Mouse (Mus musculus) G1E (cell line): ENCODE results near the gene Tspan6. TPM values are rescaled to one million over a fixed set of nuclear protein-coding genes. Genes with fewer than 3 reads are reported as not detected.

Source experiments
- ATAC-seq: 2 replicates; pipeline ENCODE4 v1.8.0; 2016; ENCODE audit warnings: mild to moderate bottlenecking; ENCODE audit not compliant: insufficient number of reproducible peaks, poor library complexity, low FRiP score, severe bottlenecking; ENCODE audit errors: extremely low read depth
- DNase-seq: peaks from one replicate; pipeline ENCODE4 v3.0.0; 2012; ENCODE audit warnings: low spot score
- H3K27me3 ChIP-seq: 2 replicates; pipeline ENCODE4 v1.6.1; 2012; ENCODE audit warnings: mild to moderate bottlenecking, low read length, inconsistent platforms; ENCODE audit not compliant: insufficient read depth
- H3K36me3 ChIP-seq: replicated peaks from 2 replicates; pipeline ENCODE3; 2012; ENCODE audit warnings: mild to moderate bottlenecking, inconsistent platforms
- H3K4me1 ChIP-seq: 2 replicates; pipeline ENCODE4 v1.6.1; 2012; ENCODE audit warnings: low read depth, low read length, inconsistent platforms, mixed read lengths; ENCODE audit not compliant: insufficient read depth
- H3K4me3 ChIP-seq: 2 replicates; pipeline ENCODE4 v1.5.1; 2012; ENCODE audit warnings: low read depth, mild to moderate bottlenecking, inconsistent platforms, low read length, moderate library complexity, mixed read lengths
- H3K9me3 ChIP-seq: replicated peaks from 2 replicates; pipeline ENCODE4 v1.6.1; 2012; ENCODE audit warnings: inconsistent platforms
- CTCF ChIP-seq: IDR thresholded peaks from 2 replicates; pipeline ENCODE4 v1.5.1; 2012; ENCODE audit warnings: low read depth, low read length, inconsistent platforms, mixed read lengths
- GATA1 ChIP-seq: IDR thresholded peaks from 2 replicates; pipeline ENCODE4 v1.6.1; 2012; ENCODE audit warnings: borderline replicate concordance, low read length, inconsistent platforms, mixed read lengths
- GATA2 ChIP-seq: IDR thresholded peaks from 2 replicates; pipeline ENCODE4 v1.6.1; 2012; ENCODE audit warnings: low read depth, low read length, inconsistent platforms, borderline replicate concordance
- POLR2AphosphoS5 ChIP-seq: IDR thresholded peaks from 2 replicates; pipeline ENCODE4 v1.6.1; 2012; ENCODE audit warnings: low read depth, low read length, inconsistent platforms; ENCODE audit not compliant: insufficient replicate concordance
- TAL1 ChIP-seq: conservative IDR thresholded peaks from 2 replicates; pipeline ENCODE4 v1.6.1; 2012; ENCODE audit warnings: low read depth, low read length, inconsistent platforms, mixed read lengths
- polyA plus RNA-seq: library from polyadenylated mRNA; stranded (reverse); fragments of >175 nt; gene quantifications from 2 replicates; pipeline ENCODE4 v1.2.3, GENCODE M21; 2012
- total RNA-seq, 2 experiments: library from RNA; stranded (forward) in 1 of 2; stranded (reverse) in 1 of 2; fragments of 200-1000 nt in 1 of 2; fragments of >200 nt in 1 of 2; fragmentation: Nextera tagmentation in 1 of 2; gene quantifications; 2 replicates each; pipeline ENCODE4 v1.2.3; 2014 to 2017

Tspan6 gene
- total RNA-seq (2014; fragmentation: Nextera tagmentation) (not detected in 2 replicates), total RNA-seq (2017) (not detected in 2 replicates), polyA plus RNA-seq (not detected in 2 replicates)

DNA sequence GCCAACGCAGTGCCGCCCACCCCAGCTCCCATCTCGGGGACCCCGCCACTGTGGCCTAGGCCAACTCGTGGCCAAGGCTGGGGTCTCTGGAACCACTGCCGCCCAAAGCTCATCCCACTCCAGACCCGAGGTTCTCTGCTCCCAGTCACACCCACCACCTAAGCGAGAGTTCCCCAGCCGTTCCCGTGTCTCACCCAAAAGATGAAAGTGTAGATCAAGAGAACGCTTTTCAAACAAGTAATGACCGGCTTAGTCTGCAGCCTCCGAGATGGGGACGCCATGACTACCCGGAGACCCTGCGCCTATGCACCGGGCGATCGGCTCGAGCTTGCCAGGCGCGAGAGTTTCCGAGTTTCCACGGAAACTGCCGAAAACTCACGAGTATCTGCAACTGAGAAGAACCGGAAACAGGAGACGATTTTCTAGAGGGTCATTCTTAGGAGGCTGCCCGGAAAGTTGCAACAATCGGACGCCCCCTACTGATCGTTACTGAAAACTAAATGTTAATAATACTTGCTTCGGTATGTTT lies at the start of gene Tspan6:
Tspan6 (minus strand) TSS at position 416 of the 529 bp plus-strand sequence.
- no peak for DNase-seq
- ATAC-seq, result no peak
- H3K36me3 ChIP-seq, result no peaks in the 10 kb centered on the region
- H3K9me3 ChIP-seq, result no peaks in the 10 kb centered on the region
- H3K4me1 ChIP-seq, result no peaks in the 10 kb centered on the region
- TF ChIP-seq TAL1, result no peak
- no peak for TF ChIP-seq POLR2AphosphoS5
- TF ChIP-seq CTCF, result no peak
- no peak for TF ChIP-seq GATA1
- TF ChIP-seq GATA2, result no peak
- H3K4me3 ChIP-seq, result no peak within 1 kb of the TSS
- no peaks in the 10 kb centered on the region for H3K27me3 ChIP-seq

GRCm38 (mm10) chrX:133947427-133947826 lies 49.2 kb upstream of the Tspan6 start:
- DNase-seq (no peak), ATAC-seq (no peak)
- Histone ChIP-seq H3K4me3 (no peak overlapping the region), H3K4me1 (no peaks in the 10 kb centered on the region), H3K36me3 (no peaks in the 10 kb centered on the region), H3K9me3 (no peaks in the 10 kb centered on the region), H3K27me3 (no peaks in the 10 kb centered on the region)
- TF ChIP-seq GATA2 (no peak), POLR2AphosphoS5 (no peak), GATA1 (no peak), CTCF (no peak), TAL1 (no peak)

GRCm38 (mm10) chrX:133939561-133939960 lies 41.3 kb upstream of the Tspan6 start:
- Histone ChIP-seq H3K4me3 (no peak overlapping the region), H3K27me3 (no peaks in the 10 kb centered on the region), H3K9me3 (no peaks in the 10 kb centered on the region), H3K36me3 (no peaks in the 10 kb centered on the region), H3K4me1 (no peaks in the 10 kb centered on the region)
- DNase-seq (no peak), ATAC-seq (no peak)
- TF ChIP-seq TAL1, result no peak
- no peak for TF ChIP-seq GATA2
- no peak for TF ChIP-seq GATA1
- TF ChIP-seq CTCF, result no peak
- no peak for TF ChIP-seq POLR2AphosphoS5

- no peak for ATAC-seq
- TF ChIP-seq TAL1, result no peak
- no peak for TF ChIP-seq GATA2
- no peak for TF ChIP-seq GATA1
- no peak for TF ChIP-seq POLR2AphosphoS5
- no peak for TF ChIP-seq CTCF
- no peak overlapping the region for H3K4me3 ChIP-seq
- H3K9me3 ChIP-seq, result no peaks in the 10 kb centered on the region
- DNase-seq, result no peak
- H3K27me3 ChIP-seq, result no peaks in the 10 kb centered on the region
- H3K4me1 ChIP-seq, result no peaks in the 10 kb centered on the region
- H3K36me3 ChIP-seq, result no peaks in the 10 kb centered on the region
Observed at GRCm38 (mm10) chrX:133936605-133937225, 38.5 kb upstream of the Tspan6 start.

DNA sequence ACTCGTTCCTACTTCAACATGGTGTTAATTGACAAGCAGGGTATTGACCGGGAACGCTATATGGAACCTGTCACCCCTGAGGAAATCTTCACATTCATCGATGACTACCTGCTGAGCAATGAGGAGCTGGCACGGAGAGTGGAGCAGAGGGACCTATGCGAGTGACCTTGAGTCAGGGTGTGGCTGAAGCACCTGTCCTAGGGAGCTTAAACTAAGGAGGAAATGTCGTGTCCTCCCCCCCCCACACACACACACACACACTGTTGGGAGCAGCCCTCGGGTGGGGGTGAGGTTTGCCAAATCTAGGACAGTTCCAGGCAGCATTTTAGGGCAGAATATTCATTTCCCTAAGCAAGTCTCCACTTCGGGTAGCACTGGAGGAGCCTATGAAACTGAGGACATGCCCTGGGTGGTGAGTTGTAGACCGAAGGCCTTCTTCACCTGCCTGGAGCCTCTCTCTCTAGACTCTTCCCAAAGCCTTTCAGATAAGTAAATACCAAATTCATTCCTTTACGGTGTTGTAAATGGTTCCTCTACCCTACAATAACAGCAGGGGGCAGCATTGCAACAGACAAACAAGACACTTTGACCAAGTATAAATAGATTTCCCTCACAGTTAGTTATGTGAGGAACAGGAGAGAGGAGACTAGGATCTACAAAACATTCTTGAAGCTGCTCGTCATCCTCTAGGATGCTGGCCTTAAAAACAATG lies 33.2 kb upstream of the Tspan6 start:
- Histone ChIP-seq H3K27me3 (no peaks in the 10 kb centered on the region), H3K36me3 (no peaks in the 10 kb centered on the region), H3K4me3 (no peak overlapping the region), H3K9me3 (no peaks in the 10 kb centered on the region), H3K4me1 (no peaks in the 10 kb centered on the region)
- ATAC-seq (no peak), DNase-seq (peak; percentile 1)
- TF ChIP-seq TAL1, result no peak

DNA sequence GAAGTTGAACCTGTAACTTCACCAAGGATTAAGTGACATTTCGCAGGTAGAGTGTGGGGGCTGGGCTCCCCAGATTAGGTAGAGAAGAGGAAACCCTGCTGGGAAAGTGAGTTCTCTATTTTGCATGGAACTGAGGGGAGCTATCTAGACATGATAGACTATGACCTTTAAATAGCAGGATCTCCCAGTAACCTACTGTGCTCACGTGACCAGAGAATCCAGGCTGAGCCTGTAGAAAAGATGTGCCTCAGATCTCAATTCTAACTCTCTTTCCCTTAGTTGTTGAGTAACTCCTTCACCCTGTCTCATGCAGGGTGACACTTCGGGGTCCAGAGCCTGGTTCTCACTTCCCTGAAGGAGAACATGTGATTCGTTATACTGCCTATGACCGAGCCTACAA lies 28.5 kb upstream of the Tspan6 start:
- Histone ChIP-seq H3K27me3 (no peaks in the 10 kb centered on the region), H3K9me3 (no peaks in the 10 kb centered on the region), H3K4me1 (no peaks in the 10 kb centered on the region), H3K4me3 (no peak overlapping the region), H3K36me3 (no peaks in the 10 kb centered on the region)
- no peak for TF ChIP-seq TAL1
- TF ChIP-seq GATA1, result no peak
- no peak for TF ChIP-seq POLR2AphosphoS5
- no peak for TF ChIP-seq CTCF
- no peak for TF ChIP-seq GATA2
- ATAC-seq, result no peak
- no peak for DNase-seq

GRCm38 (mm10) chrX:133921187-133921586 lies 23.0 kb upstream of the Tspan6 start:
- Histone ChIP-seq H3K27me3 (no peaks in the 10 kb centered on the region), H3K4me1 (no peaks in the 10 kb centered on the region), H3K36me3 (no peaks in the 10 kb centered on the region), H3K9me3 (no peaks in the 10 kb centered on the region), H3K4me3 (no peak overlapping the region)
- TF ChIP-seq GATA2 (no peak), TAL1 (no peak), POLR2AphosphoS5 (no peak), GATA1 (no peak), CTCF (no peak)
- ATAC-seq, result no peak
- no peak for DNase-seq
